Mouse (Mus musculus): ENCODE data around the gene Trim50. TPM values are rescaled to one million over a fixed set of nuclear protein-coding genes. Genes with fewer than 3 reads are reported as not detected.

The Trim50 gene
- polyA plus RNA-seq, 1 experiment from 2014 or later = 0.18 TPM

- Histone ChIP-seq H3K27ac (ENCODE audit: low read length) (peak overlapping the region; percentile 62; the same call in 1 of the 2 replicates), H3K27me3 (replicated peaks; ENCODE audit: control insufficient read depth, insufficient read depth, low read length) (no peaks in the 10 kb centered on the region), H3K4me2 (ENCODE audit: low read depth, low read length) (no peak overlapping the region), H3K9ac (ENCODE audit: low read depth, low read length) (no peak overlapping the region), H3K4me3 (ENCODE audit: low read length) (no peak overlapping the region), H3K4me1 (ENCODE audit: control insufficient read depth, insufficient read depth, low read length) (0 out of 2 replicates have a peak, but pooled peaks cover 2% of the 10 kb centered on the region), H3K36me3 (ENCODE audit: control insufficient read depth, insufficient read depth, low read length) (no peaks in the 10 kb centered on the region), H3K9me3 (ENCODE audit: control insufficient read depth, low read length) (no peaks in the 10 kb centered on the region)
- peak; percentile 88 for ATAC-seq
- 72% methylated on average over 9 of the region's 9 CpGs for WGBS
These were observed 52.3 kb downstream of the Trim50 start for GRCm38 (mm10) chr5:135405437-135405836.

GRCm38 (mm10) chr5:135408114-135408513, 55.0 kb downstream of the Trim50 start:
- H3K27ac ChIP-seq (ENCODE audit: low read length) = no peak overlapping the region
- H3K27me3 ChIP-seq (replicated peaks; ENCODE audit: control insufficient read depth, insufficient read depth, low read length) = no peaks in the 10 kb centered on the region
- no peaks in the 10 kb centered on the region for H3K36me3 ChIP-seq (ENCODE audit: control insufficient read depth, insufficient read depth, low read length)
- H3K4me2 ChIP-seq (ENCODE audit: low read depth, low read length) = no peak overlapping the region
- H3K4me1 ChIP-seq (ENCODE audit: control insufficient read depth, insufficient read depth, low read length) = 0 out of 2 replicates have a peak, but pooled peaks cover 2% of the 10 kb centered on the region
- WGBS = 87% methylated on average over 4 of the region's 4 CpGs
- H3K4me3 ChIP-seq (ENCODE audit: low read length) = no peak overlapping the region
- no peak overlapping the region for H3K9ac ChIP-seq (ENCODE audit: low read depth, low read length)
- no peaks in the 10 kb centered on the region for H3K9me3 ChIP-seq (ENCODE audit: control insufficient read depth, low read length)
- ATAC-seq = no peak

GRCm38 (mm10) chr5:135410266-135410665, 57.2 kb downstream of the Trim50 start:
- Histone ChIP-seq H3K27ac (ENCODE audit: low read length) (no peak overlapping the region), H3K9ac (ENCODE audit: low read depth, low read length) (no peak overlapping the region), H3K36me3 (ENCODE audit: control insufficient read depth, insufficient read depth, low read length) (no peaks in the 10 kb centered on the region), H3K9me3 (ENCODE audit: control insufficient read depth, low read length) (no peaks in the 10 kb centered on the region), H3K4me2 (ENCODE audit: low read depth, low read length) (no peak overlapping the region), H3K4me3 (ENCODE audit: low read length) (no peak overlapping the region), H3K4me1 (ENCODE audit: control insufficient read depth, insufficient read depth, low read length) (no peaks in the 10 kb centered on the region), H3K27me3 (replicated peaks; ENCODE audit: control insufficient read depth, insufficient read depth, low read length) (no peaks in the 10 kb centered on the region)
- WGBS = 92% methylated on average over 9 of the region's 9 CpGs
- no peak for ATAC-seq

Small RNAs within 50 kb of the gene (microRNA-seq; reads per million reads assigned to microRNA genes)
- gene Mir7033 = not detected

Other genes starting within 250 kb of the Trim50 start
- 26.1 and 27.4 TPM in 2 replicates for gene Tbl2, start 203.6 kb upstream of the Trim50 start, polyA plus RNA-seq (2015; fragmentation: Nextera tagmentation; extraction: Ambion mirVana)
- 53.7 and 54.7 TPM in 2 replicates for gene Bcl7b, start 185.0 kb upstream of the Trim50 start, polyA plus RNA-seq (2015; fragmentation: Nextera tagmentation; extraction: Ambion mirVana)
- gene Baz1b, start 166.0 kb upstream of the Trim50 start, polyA plus RNA-seq (2015; fragmentation: Nextera tagmentation; extraction: Ambion mirVana) = 19.0 and 20.9 TPM in 2 replicates
- gene Fzd9, start 102.1 kb upstream of the Trim50 start, polyA plus RNA-seq (2015; fragmentation: Nextera tagmentation; extraction: Ambion mirVana) = 0.33 and 0.50 TPM in 2 replicates
- 0.47 and 0.48 TPM in 2 replicates for gene Fkbp6, start 3.3 kb upstream of the Trim50 start, polyA plus RNA-seq (2015; fragmentation: Nextera tagmentation; extraction: Ambion mirVana)
- gene Nsun5, start 16.7 kb downstream of the Trim50 start, polyA plus RNA-seq (2015; fragmentation: Nextera tagmentation; extraction: Ambion mirVana) = 30.2 and 34.7 TPM in 2 replicates
- 6.9 and 7.5 TPM in 2 replicates for gene Pom121, start 41.3 kb downstream of the Trim50 start, polyA plus RNA-seq (2015; fragmentation: Nextera tagmentation; extraction: Ambion mirVana)
- 15.0 and 15.3 TPM in 2 replicates for gene Hip1, start 191.8 kb downstream of the Trim50 start, polyA plus RNA-seq (2015; fragmentation: Nextera tagmentation; extraction: Ambion mirVana)
- gene Ccl26, start 210.3 kb downstream of the Trim50 start, polyA plus RNA-seq (2015; fragmentation: Nextera tagmentation; extraction: Ambion mirVana) = not detected in 2 replicates
- gene Ccl24, start 219.8 kb downstream of the Trim50 start, polyA plus RNA-seq (2015; fragmentation: Nextera tagmentation; extraction: Ambion mirVana) = 34.3 and 34.5 TPM in 2 replicates

All from intestine, embryonic 16.5 days (tissue).